Mouse (Mus musculus) embryonic fibroblast, embryonic 13.5 days (primary cell): ENCODE data around the gene Mmp23.

Source experiments
- CTCF ChIP-seq: IDR thresholded peaks from 2 replicates; pipeline ENCODE4 v1.5.1; 2011; ENCODE audit warnings: mild to moderate bottlenecking, control low read depth, low read length, moderate library complexity, borderline replicate concordance; ENCODE audit not compliant: insufficient read depth
- POLR2A ChIP-seq: IDR thresholded peaks from 2 replicates; pipeline ENCODE4 v1.6.1; 2011; ENCODE audit warnings: low read depth, mild to moderate bottlenecking, control low read depth, low read length, moderate library complexity

GRCm38 (mm10) chr4:155611860-155612259 lies 41.3 kb downstream of the Mmp23 start:
- no peak for TF ChIP-seq POLR2A
- no peak for TF ChIP-seq CTCF
